Mouse (Mus musculus) hindbrain, embryonic 12.5 days (tissue): ENCODE results near the gene Nme7. TPM values are rescaled to one million over a fixed set of nuclear protein-coding genes. Genes with fewer than 3 reads are reported as not detected.

ENCODE experiments used
- ATAC-seq: fragments of 200-750 bp; cut with Nextera tagmentation; 2 replicates; pipeline ENCODE4 v1.8.0; 2017; ENCODE audit warnings: moderate TSS enrichment; ENCODE audit not compliant: low FRiP score
- H3K27ac ChIP-seq: fragments of 300-500 bp; sonication (generic); 2 replicates; pipeline ENCODE4 v1.5.1; 2016; ENCODE audit warnings: mild to moderate bottlenecking
- H3K27me3 ChIP-seq: fragments of 300-500 bp; sonication (generic); 2 replicates; pipeline ENCODE4 v1.6.1; 2016; ENCODE audit warnings: mild to moderate bottlenecking
- H3K36me3 ChIP-seq: fragments of 300-500 bp; sonication (generic); 2 replicates; pipeline ENCODE4 v1.6.1; 2016; ENCODE audit warnings: mild to moderate bottlenecking
- H3K4me1 ChIP-seq: fragments of 300-500 bp; sonication (generic); 2 replicates; pipeline ENCODE4 v1.6.1; 2016
- H3K4me2 ChIP-seq: fragments of 300-500 bp; sonication (generic); replicated peaks from 2 replicates; pipeline ENCODE4 v1.6.1; 2016; ENCODE audit warnings: mild to moderate bottlenecking
- H3K4me3 ChIP-seq: fragments of 300-500 bp; sonication (generic); 2 replicates; pipeline ENCODE4 v1.5.1; 2016; ENCODE audit warnings: mild to moderate bottlenecking
- H3K9ac ChIP-seq: fragments of 300-500 bp; sonication (generic); 2 replicates; pipeline ENCODE4 v1.6.1; 2016; ENCODE audit warnings: mild to moderate bottlenecking, moderate library complexity
- H3K9me3 ChIP-seq: fragments of 300-500 bp; sonication (generic); replicated peaks from 2 replicates; pipeline ENCODE4 v1.6.1; 2016; ENCODE audit warnings: mild to moderate bottlenecking
- WGBS: fragments of 180-500 bp; shearing (Covaris S2); methylation state at CpG from one replicate; pipeline ENCODE4 v1.1.7; 2016; 5-methylcytosine and 5-hydroxymethylcytosine counted together
- polyA plus RNA-seq: library from polyadenylated mRNA; unstranded; fragments of >200 nt; fragmentation: Nextera tagmentation; extraction: Ambion mirVana; gene quantifications from 2 replicates; pipeline ENCODE4 v1.2.1, GENCODE M21; 2016

The Nme7 gene
- polyA plus RNA-seq: 29.8 and 32.0 TPM in 2 replicates

DNA sequence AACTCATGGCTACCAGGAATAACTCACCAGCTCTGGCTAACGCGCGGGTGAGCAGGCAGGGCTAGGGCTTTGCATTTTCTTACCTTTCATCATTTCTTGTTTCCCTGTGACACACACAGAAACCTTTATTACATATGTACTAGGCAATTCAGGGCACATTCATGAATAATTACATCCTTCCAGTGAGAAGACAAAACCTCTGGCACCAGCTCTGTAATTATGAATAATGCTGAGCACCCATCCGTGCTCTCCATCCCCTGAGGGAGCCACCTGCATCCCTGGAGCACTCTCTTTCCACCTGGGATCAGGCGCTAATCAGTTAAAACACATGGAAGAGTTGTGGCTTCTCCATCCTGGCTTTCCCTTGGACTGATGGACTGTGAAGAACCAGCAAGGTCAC, at the start of gene Nme7:
Nme7 (plus strand) TSS at position 301 of the 400 bp plus-strand sequence.
- Histone ChIP-seq H3K36me3 (peaks cover 37% of the 10 kb centered on the region), H3K4me3 (no peak within 1 kb of the TSS), H3K27ac (no peak within 1 kb of the TSS), H3K9me3 (no peaks in the 10 kb centered on the region), H3K4me2 (no peak within 1 kb of the TSS), H3K9ac (no peak within 1 kb of the TSS), H3K4me1 (peaks cover 10% of the 10 kb centered on the region), H3K27me3 (no peaks in the 10 kb centered on the region)
- no peak for ATAC-seq
- WGBS: 88% methylated on average over 5 of the region's 5 CpGs

DNA sequence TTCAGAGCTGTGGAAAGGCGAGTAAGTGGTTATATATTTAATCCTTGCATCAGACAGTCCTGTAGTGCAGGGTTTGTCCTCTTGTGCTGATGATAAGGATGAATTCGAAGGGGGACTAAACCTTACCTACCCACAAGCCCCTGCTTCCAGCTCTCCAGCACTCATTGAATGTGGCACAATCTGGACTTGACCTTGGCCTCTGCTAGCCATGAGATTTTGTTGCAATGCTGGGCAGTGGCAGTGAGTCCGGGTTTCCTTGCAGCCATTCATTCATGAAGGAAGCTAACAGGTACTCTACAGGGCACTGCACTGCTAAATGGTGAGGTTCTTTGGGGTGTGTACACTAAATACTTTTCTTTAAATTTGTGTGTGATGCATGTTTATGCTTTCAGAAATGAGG, 49.1 kb upstream of the Nme7 start:
- Histone ChIP-seq H3K4me3 (no peak overlapping the region), H3K27me3 (no peaks in the 10 kb centered on the region), H3K9ac (no peak overlapping the region), H3K4me2 (no peak overlapping the region), H3K36me3 (peaks cover 9% of the 10 kb centered on the region), H3K9me3 (no peaks in the 10 kb centered on the region), H3K27ac (no peak overlapping the region), H3K4me1 (peaks cover 12% of the 10 kb centered on the region)
- WGBS: 78% methylated on average over 3 of the region's 3 CpGs
- ATAC-seq: no peak

- H3K27ac ChIP-seq: no peak overlapping the region
- H3K4me2 ChIP-seq: no peak overlapping the region
- 83% methylated on average over 16 of the region's 16 CpGs for WGBS
- H3K4me3 ChIP-seq: no peak overlapping the region
- no peaks in the 10 kb centered on the region for H3K4me1 ChIP-seq
- H3K27me3 ChIP-seq: no peaks in the 10 kb centered on the region
- no peak overlapping the region for H3K9ac ChIP-seq
- no peak for ATAC-seq
- no peaks in the 10 kb centered on the region for H3K9me3 ChIP-seq
- peaks cover 20% of the 10 kb centered on the region for H3K36me3 ChIP-seq
Observed at GRCm38 (mm10) chr1:164260171-164261028, 43.5 kb upstream of the Nme7 start.

GRCm38 (mm10) chr1:164261553-164261952, 42.4 kb upstream of the Nme7 start:
- no peak for ATAC-seq
- Histone ChIP-seq H3K36me3 (peaks cover 20% of the 10 kb centered on the region), H3K9me3 (no peaks in the 10 kb centered on the region), H3K4me1 (no peaks in the 10 kb centered on the region), H3K27ac (no peak overlapping the region), H3K27me3 (no peaks in the 10 kb centered on the region), H3K4me2 (no peak overlapping the region), H3K4me3 (no peak overlapping the region), H3K9ac (no peak overlapping the region)
- 93% methylated on average over 7 of the region's 7 CpGs for WGBS

- 88% methylated on average over 7 of the region's 7 CpGs for WGBS
Observed at GRCm38 (mm10) chr1:164270941-164271340, 33.0 kb upstream of the Nme7 start.

DNA sequence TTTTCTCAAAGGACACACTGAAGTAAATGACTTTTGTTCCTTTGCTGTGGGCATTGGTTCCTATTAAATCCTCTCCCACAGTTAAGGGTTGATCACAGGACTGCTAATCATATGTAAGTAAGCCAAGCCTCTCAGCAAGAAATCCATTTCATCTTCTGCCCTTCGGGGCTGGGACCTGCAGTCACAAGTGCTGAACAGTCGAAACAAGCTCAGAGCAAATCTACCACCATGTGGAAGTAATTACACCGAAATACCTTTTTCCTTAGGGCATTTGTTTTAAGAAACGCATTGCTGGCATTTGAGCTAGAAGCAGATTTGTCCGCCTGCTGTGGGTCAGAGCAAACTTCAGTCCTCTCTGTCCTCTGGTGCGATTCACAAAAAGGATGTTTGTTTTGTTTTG, 30.3 kb upstream of the Nme7 start:
- H3K27me3 ChIP-seq: peaks cover 5% of the 10 kb centered on the region; the same call in 1 of the 2 replicates
- no peak for ATAC-seq
- H3K4me1 ChIP-seq: peaks cover 3% of the 10 kb centered on the region; the same call in 1 of the 2 replicates
- H3K4me3 ChIP-seq: no peak overlapping the region
- 67% methylated on average over 6 of the region's 6 CpGs for WGBS
- no peaks in the 10 kb centered on the region for H3K9me3 ChIP-seq
- H3K36me3 ChIP-seq: no peaks in the 10 kb centered on the region
- H3K4me2 ChIP-seq: no peak overlapping the region
- no peak overlapping the region for H3K9ac ChIP-seq
- no peak overlapping the region for H3K27ac ChIP-seq

More at GRCm38 (mm10) chr1:164270941-164271340, 33.0 kb upstream of the Nme7 start:
- Histone ChIP-seq H3K4me1 (peaks cover 2% of the 10 kb centered on the region; the same call in 1 of the 2 replicates), H3K4me2 (no peak overlapping the region), H3K9me3 (no peaks in the 10 kb centered on the region), H3K9ac (no peak overlapping the region), H3K4me3 (no peak overlapping the region), H3K27ac (no peak overlapping the region), H3K36me3 (no peaks in the 10 kb centered on the region), H3K27me3 (peaks cover 5% of the 10 kb centered on the region; the same call in 1 of the 2 replicates)
- no peak for ATAC-seq

DNA sequence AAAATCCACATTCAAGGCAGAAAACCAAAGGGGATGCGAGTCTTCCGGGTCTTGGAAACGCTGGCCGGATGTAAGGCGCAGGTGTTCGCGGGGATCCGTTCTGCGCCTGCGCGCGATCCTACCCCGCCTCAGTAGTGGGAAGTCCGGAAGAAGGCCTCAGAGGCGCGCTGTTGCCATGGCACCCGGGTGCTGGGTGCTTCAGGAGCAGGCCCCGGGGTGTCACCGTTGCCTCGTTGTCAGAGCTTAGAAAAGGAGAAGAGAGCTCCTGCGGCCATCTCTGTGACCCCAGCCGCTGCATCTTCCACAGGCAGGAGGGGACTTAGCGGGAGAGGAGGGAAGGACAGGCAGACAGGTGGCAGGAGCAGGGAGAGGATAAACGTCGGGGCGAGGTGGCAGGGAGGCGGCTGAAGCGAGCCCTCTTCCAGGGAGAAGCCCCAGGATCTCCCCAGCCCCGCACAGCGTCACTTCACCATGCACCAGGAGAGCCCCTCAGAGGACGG, 28.4 kb upstream of the Nme7 start, which contains the start of gene Ccdc181:
Ccdc181 (plus strand) TSS at position 131 of the 500 bp plus-strand sequence.
- Histone ChIP-seq H3K4me3 (peak within 1 kb of the TSS; percentile 63), H3K9ac (peak within 1 kb of the TSS; percentile 67), H3K9me3 (no peaks in the 10 kb centered on the region), H3K4me1 (peaks cover 3% of the 10 kb centered on the region; the same call in 1 of the 2 replicates), H3K27ac (peak within 1 kb of the TSS; percentile 73), H3K4me2 (peak within 1 kb of the TSS; percentile 65), H3K36me3 (no peaks in the 10 kb centered on the region), H3K27me3 (peaks cover 5% of the 10 kb centered on the region; the same call in 1 of the 2 replicates)
- ATAC-seq: peak; percentile 100
- under 1% methylated on average over 31 of the region's 31 CpGs for WGBS

DNA sequence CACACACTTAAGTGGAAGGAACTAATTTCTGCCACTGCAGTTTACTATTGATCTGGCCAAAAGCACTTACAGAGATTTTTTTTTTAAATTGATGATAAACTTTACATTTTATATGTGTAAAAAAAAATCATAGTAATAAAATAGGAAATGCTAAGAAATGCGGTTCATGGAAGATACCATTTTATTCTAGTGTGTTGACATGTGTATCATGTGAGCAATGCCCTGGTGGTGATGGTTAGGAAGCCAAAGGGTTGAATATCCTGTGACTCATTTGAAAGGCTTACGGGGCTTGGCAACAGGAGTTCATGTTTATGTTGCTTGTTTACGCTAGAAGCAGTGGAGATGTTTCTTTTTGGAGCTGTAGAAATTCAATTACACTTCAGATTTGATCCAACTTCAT, 27.4 kb upstream of the Nme7 start:
- Histone ChIP-seq H3K36me3 (0 out of 2 replicates have a peak, but pooled peaks cover 3% of the 10 kb centered on the region), H3K27me3 (peaks cover 5% of the 10 kb centered on the region; the same call in 1 of the 2 replicates), H3K4me2 (no peak overlapping the region), H3K9me3 (no peaks in the 10 kb centered on the region), H3K4me1 (peaks cover 3% of the 10 kb centered on the region; the same call in 1 of the 2 replicates), H3K9ac (no peak overlapping the region), H3K27ac (no peak overlapping the region), H3K4me3 (no peak overlapping the region)
- 91% methylated on average over 3 of the region's 3 CpGs for WGBS
- ATAC-seq: no peak

GRCm38 (mm10) chr1:164279332-164279731, 24.6 kb upstream of the Nme7 start:
- H3K9ac ChIP-seq: no peak overlapping the region
- H3K4me2 ChIP-seq: no peak overlapping the region
- H3K9me3 ChIP-seq: no peaks in the 10 kb centered on the region
- H3K27ac ChIP-seq: no peak overlapping the region
- no peak for ATAC-seq
- H3K27me3 ChIP-seq: no peaks in the 10 kb centered on the region
- H3K4me1 ChIP-seq: peaks cover 3% of the 10 kb centered on the region; the same call in 1 of the 2 replicates
- H3K36me3 ChIP-seq: 0 out of 2 replicates have a peak, but pooled peaks cover 3% of the 10 kb centered on the region
- H3K4me3 ChIP-seq: no peak overlapping the region
- 80% methylated on average over 4 of the region's 4 CpGs for WGBS

DNA sequence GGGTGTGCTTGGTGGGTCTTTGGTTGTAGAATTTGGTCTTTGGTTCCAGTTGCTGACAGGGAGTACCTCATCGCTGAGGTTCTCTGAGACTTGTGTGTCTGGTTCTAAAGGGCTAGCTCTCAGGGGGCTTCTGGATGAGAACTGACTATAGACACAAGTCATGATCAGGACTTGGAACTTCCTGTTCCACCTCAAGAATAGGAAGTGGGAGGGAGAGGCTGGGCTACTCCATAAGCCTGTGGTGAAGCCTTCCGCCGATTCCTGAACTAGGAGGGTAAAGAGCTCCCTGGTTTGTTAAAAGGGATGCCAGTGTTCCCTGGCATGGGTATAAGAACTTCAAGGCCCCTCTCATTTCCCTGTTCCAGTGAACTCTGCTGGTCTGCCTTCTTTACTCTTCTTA, 19.9 kb upstream of the Nme7 start:
- H3K36me3 ChIP-seq: 0 out of 2 replicates have a peak, but pooled peaks cover 3% of the 10 kb centered on the region
- no peaks in the 10 kb centered on the region for H3K9me3 ChIP-seq
- WGBS: 97% methylated on average over 3 of the region's 3 CpGs
- no peak for ATAC-seq
- no peak overlapping the region for H3K27ac ChIP-seq
- no peak overlapping the region for H3K4me3 ChIP-seq
- no peaks in the 10 kb centered on the region for H3K27me3 ChIP-seq
- H3K9ac ChIP-seq: no peak overlapping the region
- H3K4me2 ChIP-seq: no peak overlapping the region
- no peaks in the 10 kb centered on the region for H3K4me1 ChIP-seq

DNA sequence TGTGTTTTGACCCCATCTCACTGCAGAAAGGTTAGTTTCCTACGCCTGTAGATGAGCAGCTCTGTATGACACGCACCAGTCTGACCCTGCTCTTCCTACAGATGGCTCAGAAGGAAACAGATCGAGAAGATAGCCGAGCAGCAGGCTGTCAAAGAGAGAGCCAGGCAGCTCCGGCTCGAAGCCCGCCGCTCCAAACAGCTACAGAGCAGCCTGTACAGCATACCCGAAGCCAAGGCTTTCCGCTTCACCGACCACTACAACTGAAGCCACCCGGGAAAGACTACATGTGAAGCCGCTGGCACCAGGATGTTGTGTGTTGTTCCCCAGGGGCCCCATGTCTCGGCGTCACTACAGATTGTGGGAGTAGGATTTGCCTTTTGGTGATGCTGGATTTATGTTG, 16.5 kb upstream of the Nme7 start:
- H3K27ac ChIP-seq: no peak overlapping the region
- no peak overlapping the region for H3K4me2 ChIP-seq
- ATAC-seq: no peak
- H3K4me1 ChIP-seq: no peaks in the 10 kb centered on the region
- H3K36me3 ChIP-seq: peaks cover 19% of the 10 kb centered on the region
- 63% methylated on average over 15 of the region's 15 CpGs for WGBS
- H3K9me3 ChIP-seq: no peaks in the 10 kb centered on the region
- H3K9ac ChIP-seq: no peak overlapping the region
- no peak overlapping the region for H3K4me3 ChIP-seq
- no peaks in the 10 kb centered on the region for H3K27me3 ChIP-seq

DNA sequence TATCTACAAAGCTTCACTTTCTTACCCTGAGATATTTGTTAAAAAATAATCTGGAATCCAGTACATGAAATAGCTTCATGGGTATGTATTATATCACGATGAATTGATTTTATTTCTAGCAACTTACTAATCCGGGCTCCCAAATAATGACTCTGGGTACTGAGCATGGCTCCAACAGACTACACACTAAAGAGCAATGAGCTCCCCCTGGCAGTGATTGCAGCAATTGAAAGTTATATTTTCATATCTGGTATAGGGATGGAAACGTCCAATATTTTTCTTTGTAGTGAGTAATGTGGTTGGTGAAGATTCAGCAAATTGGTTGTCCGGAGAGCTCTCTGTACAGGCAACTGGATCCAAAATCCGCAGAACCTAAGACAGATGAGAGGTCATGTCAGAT, 11.9 kb upstream of the Nme7 start:
- Histone ChIP-seq H3K4me2 (no peak overlapping the region), H3K9ac (no peak overlapping the region), H3K36me3 (peaks cover 50% of the 10 kb centered on the region), H3K4me3 (no peak overlapping the region), H3K27ac (no peak overlapping the region), H3K4me1 (no peaks in the 10 kb centered on the region), H3K27me3 (no peaks in the 10 kb centered on the region), H3K9me3 (no peaks in the 10 kb centered on the region)
- WGBS: 94% methylated on average over 5 of the region's 5 CpGs
- no peak for ATAC-seq
